Mouse (Mus musculus) colon, adult 2 months (tissue): ENCODE data around the gene Esp38. TPM values are rescaled to one million over a fixed set of nuclear protein-coding genes. Genes with fewer than 3 reads are reported as not detected.

Experiments
- polyA plus RNA-seq: library from polyadenylated mRNA; depleted of rRNA; stranded (reverse); fragments of >200 nt; gene quantifications from 2 replicates; pipeline ENCODE4 v1.2.3, GENCODE M21; 2012; rRNA removed

The Esp38 gene
- not detected in 2 replicates for polyA plus RNA-seq

DNA sequence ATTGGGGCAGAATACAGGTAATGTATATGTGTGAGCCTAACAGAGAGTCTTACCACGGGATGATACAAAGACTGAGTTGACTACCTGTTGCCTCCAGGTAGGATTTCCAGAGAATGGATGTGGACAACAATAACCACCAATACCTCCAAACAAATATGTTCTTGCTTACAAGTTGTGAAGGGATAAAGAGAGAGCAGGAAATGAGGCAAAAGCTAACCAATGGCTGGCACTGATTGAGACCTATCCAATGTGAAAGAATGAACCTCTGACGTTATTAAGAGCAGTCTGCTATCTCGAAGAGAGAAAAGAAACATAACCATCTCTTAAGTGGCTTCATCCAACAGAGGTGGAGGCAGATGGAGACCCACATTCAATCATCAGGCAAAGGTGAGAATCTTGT is at the start of gene Esp38:
Gene Esp38 (plus strand): TSS at position 301 of the 400 bp plus-strand sequence.

Other genes starting within 250 kb of the Esp38 start
- gene AC192777.2, start 144.9 kb downstream of the Esp38 start, polyA plus RNA-seq = not detected in 2 replicates